Mouse (Mus musculus) B cell, adult 67 days (primary cell): ENCODE measurements around the gene Olig3. TPM values are rescaled to one million over a fixed set of nuclear protein-coding genes. Genes with fewer than 3 reads are reported as not detected.

Experiments used
- total RNA-seq, 2 experiments: library from RNA; stranded (reverse); gene quantifications; 4 replicates each; pipeline ENCODE4 v1.2.4; 2023

Gene Olig3
- not detected for total RNA-seq

GRCm38 (mm10) chr10:19356071-19356583 is at the start of gene Olig3:
Olig3 (plus strand) TSS chr10:19356533.

Other genes with a start within 250 kb of the Olig3 start
- gene Ifngr1, start 235.4 kb downstream of the Olig3 start, total RNA-seq, result 100 to 1,000 TPM; 105 to 113 TPM